Mouse (Mus musculus) 3T3-L1 (cell line): ENCODE data around the gene Olfr357.

Source experiments
- DNase-seq: peaks from one replicate; pipeline ENCODE4 v3.0.0-alpha.2; 2015; ENCODE audit warnings: low read depth, low spot score

Olfr357 gene

GRCm38 (mm10) chr2:36993527-36993926 lies at the start of gene Olfr357:
Olfr357 (plus strand) TSS chr2:36993827.
- DNase-seq, result no peak

GRCm38 (mm10) chr2:36997030-36997429 lies 3.4 kb downstream of the Olfr357 start:
- DNase-seq, result no peak

GRCm38 (mm10) chr2:37009235-37009634 lies 15.6 kb downstream of the Olfr357 start, which contains the start of gene Olfr358:
Olfr358 (minus strand) TSS chr2:37009335.
- no peak for DNase-seq
